Mouse (Mus musculus): Measurements from ENCODE around the gene Tpgs1.
A peak's percentile ranks its signal among the peaks of the same experiment; 100 is the strongest.

Tpgs1 gene

DNA sequence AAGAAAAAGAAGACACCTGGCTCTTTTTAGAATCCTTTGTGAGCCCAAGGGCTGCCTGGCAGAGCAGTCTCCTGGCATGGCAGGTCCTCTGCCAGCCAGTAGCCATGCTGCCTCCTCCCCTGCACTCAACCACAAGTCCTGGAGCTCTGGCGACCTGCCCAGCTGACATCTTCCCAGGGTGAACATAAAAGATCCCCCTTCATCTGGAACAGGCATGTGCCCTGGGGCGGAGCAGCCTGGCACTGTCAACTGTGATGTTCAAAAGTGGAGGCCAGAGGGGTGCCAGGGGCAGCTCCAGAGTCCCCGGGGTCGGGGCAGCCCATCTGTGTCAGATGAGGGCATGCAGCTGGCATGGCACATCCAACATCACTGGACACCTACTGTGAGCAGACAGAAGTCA, 45.8 kb downstream of the Tpgs1 start:
- DNase-seq: no peak

DNA sequence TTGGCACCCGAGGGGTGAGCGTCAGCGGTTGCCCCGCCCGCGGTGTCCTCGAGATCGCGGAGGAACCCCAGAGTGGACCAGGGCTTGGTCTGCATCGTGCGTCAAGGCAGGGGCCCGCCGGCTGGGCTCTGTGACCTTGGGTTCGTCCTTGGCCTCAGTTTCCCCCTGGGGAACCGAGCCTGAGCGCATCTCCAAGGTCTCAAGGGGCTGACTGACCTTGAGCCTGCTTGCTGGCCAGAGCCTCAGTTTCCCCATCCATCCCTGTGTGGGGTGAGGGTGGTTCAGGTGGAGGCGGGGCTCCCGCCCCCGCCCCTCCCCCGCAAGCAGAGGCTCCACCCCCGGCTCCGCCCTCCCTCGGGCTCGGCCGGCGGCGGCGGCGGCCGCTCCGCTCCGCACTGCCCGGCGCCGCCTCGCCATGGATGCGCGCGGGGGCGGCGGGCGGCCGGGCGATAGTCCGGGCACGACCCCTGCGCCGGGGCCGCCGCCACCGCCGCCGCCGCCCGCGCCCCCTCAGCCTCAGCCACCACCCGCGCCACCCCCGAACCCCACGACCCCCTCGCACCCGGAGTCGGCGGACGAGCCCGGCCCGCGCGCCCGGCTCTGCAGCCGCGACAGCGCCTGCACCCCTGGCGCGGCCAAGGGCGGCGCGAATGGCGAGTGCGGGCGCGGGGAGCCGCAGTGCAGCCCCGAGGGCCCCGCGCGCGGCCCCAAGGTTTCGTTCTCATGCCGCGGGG, 47.3 kb downstream of the Tpgs1 start, which contains the start of gene Hcn2:
Gene Hcn2, plus strand, starts transcription at position 381 of the 734 bp plus-strand sequence.
- DNase-seq: no peak

DNA sequence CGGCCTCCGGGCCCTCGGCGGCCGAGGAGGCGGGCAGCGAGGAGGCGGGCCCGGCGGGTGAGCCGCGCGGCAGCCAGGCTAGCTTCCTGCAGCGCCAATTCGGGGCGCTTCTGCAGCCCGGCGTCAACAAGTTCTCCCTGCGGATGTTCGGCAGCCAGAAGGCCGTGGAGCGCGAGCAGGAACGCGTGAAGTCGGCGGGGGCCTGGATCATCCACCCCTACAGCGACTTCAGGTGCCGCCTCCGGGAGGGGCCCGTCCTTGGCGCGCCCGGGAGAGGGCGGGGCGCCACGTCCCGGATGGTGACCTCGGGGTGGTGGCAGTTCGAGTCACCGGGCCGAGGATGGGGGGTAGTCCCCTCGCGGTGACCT, 47.8 kb downstream of the Tpgs1 start:
- peak; percentile 48 for DNase-seq

DNA sequence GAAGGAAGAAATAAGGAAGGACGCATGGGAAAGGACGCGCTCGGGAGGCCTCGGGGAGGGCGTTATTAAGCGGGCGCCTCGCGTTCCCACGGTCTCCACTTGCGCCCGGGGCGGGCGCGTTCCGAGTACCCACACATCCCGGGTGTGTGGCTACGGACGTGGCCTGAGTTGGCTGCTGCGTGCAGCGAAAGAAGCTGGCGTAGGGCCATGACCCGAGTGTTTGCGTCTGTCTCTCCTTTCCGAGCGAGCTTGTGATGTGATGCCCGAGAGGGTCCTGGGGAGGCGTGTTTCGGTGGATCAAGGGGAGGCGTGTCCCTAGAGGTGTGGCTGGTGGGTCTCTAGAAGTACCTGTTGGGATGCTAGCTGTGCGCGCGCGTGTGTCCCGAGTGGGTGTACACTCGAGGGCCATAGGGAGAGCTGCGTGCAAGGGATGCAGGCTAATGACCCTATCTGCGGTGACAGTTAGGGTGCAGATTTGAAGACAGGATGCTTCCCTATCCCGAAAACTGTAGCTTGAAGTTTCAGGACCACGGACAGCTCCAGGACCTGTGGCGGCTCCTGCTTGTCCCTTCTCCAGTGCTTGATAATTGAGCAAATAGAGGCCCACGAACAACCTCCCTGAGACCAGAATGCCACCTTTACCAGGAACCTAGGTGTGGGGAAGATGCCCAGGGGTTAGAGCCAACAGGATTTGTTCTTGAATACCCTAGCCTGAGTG, 48.6 kb downstream of the Tpgs1 start:
- DNase-seq: peak; percentile 81

DNA sequence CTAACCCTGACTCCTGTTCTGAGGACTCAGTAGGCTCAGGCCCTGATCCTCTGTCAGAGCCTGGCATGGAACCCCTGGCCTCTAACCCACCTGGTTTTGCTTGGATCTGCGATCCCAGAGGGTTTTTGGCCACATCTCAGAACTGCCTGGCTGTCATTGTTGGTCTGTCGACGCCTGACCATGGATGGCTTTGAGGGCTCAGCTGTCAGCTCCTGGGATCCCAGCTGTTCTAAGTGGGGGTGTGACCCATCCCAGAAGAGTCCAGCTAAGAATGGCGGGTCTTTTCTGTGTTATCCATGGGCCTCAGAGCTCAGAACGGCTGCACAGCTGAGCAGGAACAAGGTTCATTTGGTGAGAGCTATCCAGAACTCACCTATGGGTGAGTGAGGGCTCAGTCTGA, 51.9 kb downstream of the Tpgs1 start:
- DNase-seq: no peak

DNA sequence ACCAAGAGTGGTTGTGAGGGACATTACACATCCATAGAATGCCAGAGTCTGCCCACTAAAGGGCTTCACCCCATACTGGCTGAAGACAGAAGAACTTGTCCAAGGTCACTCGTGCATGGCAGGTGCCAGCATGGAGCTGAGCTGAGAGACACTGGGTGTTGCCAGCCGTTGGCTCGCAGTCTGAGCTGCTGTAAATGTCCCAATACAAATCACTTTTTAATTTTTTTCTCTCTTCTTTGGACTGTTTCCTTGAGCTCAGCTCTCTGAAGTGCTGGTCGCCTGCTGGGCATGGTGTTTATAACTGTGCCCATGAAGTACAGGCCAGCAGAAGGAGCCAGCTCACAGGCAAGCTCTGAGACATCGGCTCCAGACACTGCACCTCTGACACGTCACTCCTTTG, 53.9 kb downstream of the Tpgs1 start:
- no peak for DNase-seq

DNA sequence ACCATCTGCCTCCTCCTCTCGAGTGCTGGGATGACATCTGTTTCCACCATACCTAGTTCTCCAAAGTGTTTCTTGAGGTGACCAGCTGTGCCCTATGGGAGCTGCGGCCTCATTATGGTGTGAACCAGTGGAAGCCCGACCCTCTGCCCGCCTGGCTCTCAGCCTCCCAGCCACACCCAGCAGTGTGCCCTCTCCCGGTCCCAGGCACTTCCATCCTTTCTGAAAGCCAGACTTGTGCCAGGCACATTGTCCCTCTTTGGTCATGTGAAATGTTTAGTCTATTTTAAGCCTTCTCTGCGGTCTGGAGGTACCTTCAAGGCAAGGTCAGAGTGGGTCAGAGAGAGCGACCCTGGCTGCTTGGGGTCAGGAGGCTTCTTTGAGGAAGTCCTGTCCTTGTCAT, 54.5 kb downstream of the Tpgs1 start:
- no peak for DNase-seq

Data from thymus, postnatal 4 days (tissue).